Mouse (Mus musculus) intestine, postnatal 0 days (tissue): ENCODE results near the gene Megf9. TPM values are rescaled to one million over a fixed set of nuclear protein-coding genes. Genes with fewer than 3 reads are reported as not detected.

Experiments
- ATAC-seq: fragments of 200-750 bp; cut with Nextera tagmentation; 2 replicates; pipeline ENCODE4 v1.8.0; 2017; ENCODE audit warnings: mild to moderate bottlenecking, moderate TSS enrichment, moderate library complexity
- H3K27ac ChIP-seq: fragments of 300-500 bp; sonication (generic); 2 replicates; pipeline ENCODE4 v1.5.1; 2014; ENCODE audit warnings: mild to moderate bottlenecking, low read depth, low read length, moderate library complexity
- H3K27me3 ChIP-seq: fragments of 300-500 bp; sonication (generic); replicated peaks from 2 replicates; pipeline ENCODE4 v1.6.1; 2014; ENCODE audit warnings: low read length, mixed read lengths; ENCODE audit not compliant: control insufficient read depth, insufficient read depth
- H3K36me3 ChIP-seq: fragments of 300-500 bp; sonication (generic); 2 replicates; pipeline ENCODE4 v1.6.1; 2014; ENCODE audit warnings: mild to moderate bottlenecking, moderate library complexity; ENCODE audit not compliant: control insufficient read depth, insufficient read depth
- H3K4me1 ChIP-seq: fragments of 300-500 bp; sonication (generic); replicated peaks from 2 replicates; pipeline ENCODE4 v1.6.1; 2014; ENCODE audit warnings: antibody characterized with exemption, low read length, mixed read lengths; ENCODE audit not compliant: control insufficient read depth, insufficient read depth
- H3K4me2 ChIP-seq: fragments of 300-500 bp; sonication (generic); replicated peaks from 2 replicates; pipeline ENCODE4 v1.6.1; 2014; ENCODE audit warnings: low read depth, mild to moderate bottlenecking, moderate library complexity
- H3K4me3 ChIP-seq: fragments of 300-500 bp; sonication (generic); 2 replicates; pipeline ENCODE4 v1.5.1; 2014; ENCODE audit warnings: low read depth, low read length
- H3K9ac ChIP-seq: fragments of 300-500 bp; sonication (generic); 2 replicates; pipeline ENCODE4 v1.6.1; 2014; ENCODE audit warnings: mild to moderate bottlenecking, low read depth, low read length
- H3K9me3 ChIP-seq: fragments of 300-500 bp; sonication (generic); 2 replicates; pipeline ENCODE4 v1.6.1; 2016; ENCODE audit warnings: mixed run types; ENCODE audit not compliant: control insufficient read depth
- CTCF ChIP-seq: sonication (generic); IDR thresholded peaks from 2 replicates; pipeline ENCODE4 v1.5.1; 2016; ENCODE audit warnings: low read depth, mild to moderate bottlenecking, control low read depth, antibody characterized with exemption, moderate library complexity
- WGBS: fragments of 180-500 bp; shearing (Covaris S2); extraction: QIAGEN DNeasy Blood & Tissue Kit; methylation state at CpG from one replicate; pipeline ENCODE4 v1.1.7; 2014; 5-methylcytosine and 5-hydroxymethylcytosine counted together
- polyA plus RNA-seq: library from polyadenylated mRNA; unstranded; fragments of >200 nt; fragmentation: Nextera tagmentation; extraction: Ambion mirVana; gene quantifications from 2 replicates; pipeline ENCODE4 v1.2.1, GENCODE M21; 2015

The Megf9 gene
- polyA plus RNA-seq, 1 experiment from 2014 or later: 3.3 TPM

DNA sequence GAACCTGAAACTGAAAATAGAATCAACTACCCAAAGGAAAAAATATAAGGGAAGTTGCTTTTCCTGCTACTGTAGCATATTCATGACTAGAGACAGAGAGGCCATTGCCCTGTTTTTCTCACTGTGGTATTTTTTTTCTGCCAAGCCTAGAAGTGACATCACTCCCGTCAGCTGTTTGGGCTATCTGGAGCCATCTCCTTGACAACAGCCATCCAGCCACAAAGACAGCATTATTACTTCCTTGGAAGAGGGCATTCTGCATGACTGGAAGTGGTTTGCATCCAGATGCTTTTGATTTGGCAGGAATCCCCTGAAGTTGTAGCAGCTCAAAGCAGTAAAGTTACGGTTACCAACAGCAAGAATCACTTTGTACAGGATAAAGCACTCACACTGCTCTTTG, 122.7 kb downstream of the Megf9 start:
- H3K36me3 ChIP-seq: no peaks in the 10 kb centered on the region
- H3K4me1 ChIP-seq: peaks cover 3% of the 10 kb centered on the region; the same call in 1 of the 2 replicates
- no peaks in the 10 kb centered on the region for H3K27me3 ChIP-seq
- H3K4me2 ChIP-seq: no peak overlapping the region
- TF ChIP-seq CTCF: no peak
- WGBS: 61% methylated on average over 2 of the region's 2 CpGs
- no peaks in the 10 kb centered on the region for H3K9me3 ChIP-seq
- no peak overlapping the region for H3K9ac ChIP-seq
- H3K27ac ChIP-seq: no peak overlapping the region
- no peak for ATAC-seq
- H3K4me3 ChIP-seq: no peak overlapping the region

DNA sequence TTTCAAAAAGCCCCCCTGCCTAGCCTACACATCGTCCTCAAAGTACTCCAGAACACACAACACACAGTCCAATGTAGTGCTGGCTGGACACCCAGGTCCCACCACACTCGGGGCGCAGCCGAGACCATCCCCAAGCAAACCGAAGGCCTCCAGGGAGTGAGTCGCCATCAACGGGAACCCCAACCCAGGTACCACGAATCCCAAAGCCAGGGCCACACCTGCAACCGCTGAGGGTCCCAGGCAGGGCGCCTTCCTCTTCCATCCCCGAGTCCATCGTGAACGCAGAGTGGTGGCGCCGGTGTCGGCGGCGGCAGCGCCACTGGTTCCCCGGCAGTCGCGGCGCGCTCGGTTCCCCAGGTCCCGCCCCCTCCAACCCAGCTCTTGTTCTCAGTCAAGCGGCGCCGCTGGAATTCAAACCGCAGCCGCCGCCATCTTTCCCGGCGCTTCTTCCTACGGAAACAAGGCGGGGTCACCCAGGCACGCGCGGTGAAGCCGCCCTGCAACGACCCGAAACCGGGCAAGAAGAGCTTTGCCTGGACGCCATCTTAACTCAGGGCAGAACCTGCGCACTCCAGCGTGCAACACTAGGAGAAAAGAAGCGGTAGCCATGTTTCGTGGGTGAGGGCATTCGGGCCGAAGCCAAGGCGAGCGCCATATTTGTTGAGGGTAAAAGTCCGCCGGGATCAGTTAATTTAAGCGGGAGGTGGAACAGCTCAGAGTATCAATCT, 124.6 kb downstream of the Megf9 start, which contains the start of gene Cdk5rap2:
Gene Cdk5rap2, minus strand, starts transcription at position 450 of the 728 bp plus-strand sequence.
- H3K9me3 ChIP-seq: no peaks in the 10 kb centered on the region
- ATAC-seq: peak; percentile 100
- peak; percentile 23; the same call in 1 of the 2 replicates for TF ChIP-seq CTCF
- no peaks in the 10 kb centered on the region for H3K27me3 ChIP-seq
- peak within 1 kb of the TSS; percentile 56 for H3K9ac ChIP-seq
- no peak within 1 kb of the TSS for H3K27ac ChIP-seq
- H3K4me3 ChIP-seq: peak within 1 kb of the TSS; percentile 68
- peaks cover 3% of the 10 kb centered on the region; the same call in 1 of the 2 replicates for H3K4me1 ChIP-seq
- no peaks in the 10 kb centered on the region for H3K36me3 ChIP-seq
- WGBS: under 1% methylated on average over 54 of the region's 55 CpGs
- H3K4me2 ChIP-seq: peak within 1 kb of the TSS; percentile 86

DNA sequence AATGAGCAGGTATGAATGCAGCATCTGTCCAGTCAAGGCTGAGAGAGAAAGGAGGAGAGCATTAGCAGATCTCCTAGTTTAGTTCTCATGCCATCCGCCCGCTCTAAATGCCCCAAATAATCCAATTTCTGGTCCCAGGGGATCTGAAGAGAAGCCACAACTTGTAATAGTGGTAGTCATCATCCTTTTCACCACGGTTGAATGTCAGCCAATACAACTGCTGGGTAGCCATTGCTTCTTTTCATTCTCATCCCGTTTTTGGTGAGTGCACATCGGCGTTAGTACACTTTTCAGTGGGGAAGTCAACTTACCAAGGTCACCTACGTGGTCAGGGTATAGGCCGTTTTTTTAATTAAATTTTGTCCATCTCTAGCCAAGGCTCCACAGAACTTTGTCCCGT, 125.3 kb downstream of the Megf9 start:
- no peaks in the 10 kb centered on the region for H3K27me3 ChIP-seq
- peak overlapping the region; percentile 86 for H3K4me2 ChIP-seq
- H3K36me3 ChIP-seq: no peaks in the 10 kb centered on the region
- H3K4me1 ChIP-seq: peaks cover 3% of the 10 kb centered on the region; the same call in 1 of the 2 replicates
- H3K4me3 ChIP-seq: peak overlapping the region; percentile 68
- 20% methylated on average over 9 of the region's 9 CpGs for WGBS
- no peak for ATAC-seq
- no peaks in the 10 kb centered on the region for H3K9me3 ChIP-seq
- no peak overlapping the region for H3K27ac ChIP-seq
- H3K9ac ChIP-seq: 0 out of 2 replicates have a peak overlapping the region, but pooled peaks have one; percentile 56
- no peak for TF ChIP-seq CTCF

DNA sequence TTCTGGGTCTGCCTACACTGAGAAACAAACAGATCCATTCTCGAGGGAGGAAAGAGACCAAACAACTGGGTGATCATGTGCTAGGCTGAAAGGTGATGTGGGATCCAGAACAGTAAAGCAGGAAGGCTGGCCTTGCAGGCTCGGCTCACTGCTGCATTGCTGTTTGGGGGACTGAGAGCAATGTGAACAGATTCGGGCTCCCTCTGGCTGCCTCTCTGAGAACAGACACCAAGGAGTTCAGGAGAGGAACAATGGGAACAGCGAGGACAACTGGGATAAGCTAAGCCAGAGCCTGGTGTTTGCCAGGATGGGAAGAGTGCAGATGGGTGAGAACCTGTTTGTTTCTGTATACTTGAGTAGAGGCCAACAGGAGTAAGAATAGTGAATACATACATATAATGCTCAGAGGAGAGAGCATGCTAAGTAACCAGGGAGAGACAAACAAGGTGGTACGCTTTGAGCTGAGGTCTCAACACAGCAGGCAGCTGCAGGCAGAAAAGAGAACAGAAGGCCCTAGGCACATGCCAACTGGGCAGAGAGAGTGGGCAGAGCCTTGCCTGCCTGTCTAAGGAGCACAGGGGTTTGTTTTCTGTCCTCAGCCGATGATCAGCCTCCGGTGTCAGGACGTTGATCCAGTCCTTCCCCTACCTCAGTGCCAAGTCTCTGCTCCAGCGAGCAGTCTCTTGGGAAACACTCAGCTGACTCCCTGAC, 132.5 kb downstream of the Megf9 start:
- Histone ChIP-seq H3K36me3 (peaks cover 10% of the 10 kb centered on the region), H3K4me1 (no peaks in the 10 kb centered on the region), H3K4me3 (no peak overlapping the region), H3K9ac (no peak overlapping the region), H3K9me3 (no peaks in the 10 kb centered on the region), H3K27ac (no peak overlapping the region), H3K27me3 (no peaks in the 10 kb centered on the region), H3K4me2 (no peak overlapping the region)
- WGBS: 59% methylated on average over 9 of the region's 9 CpGs
- ATAC-seq: no peak
- TF ChIP-seq CTCF: peak; percentile 68

DNA sequence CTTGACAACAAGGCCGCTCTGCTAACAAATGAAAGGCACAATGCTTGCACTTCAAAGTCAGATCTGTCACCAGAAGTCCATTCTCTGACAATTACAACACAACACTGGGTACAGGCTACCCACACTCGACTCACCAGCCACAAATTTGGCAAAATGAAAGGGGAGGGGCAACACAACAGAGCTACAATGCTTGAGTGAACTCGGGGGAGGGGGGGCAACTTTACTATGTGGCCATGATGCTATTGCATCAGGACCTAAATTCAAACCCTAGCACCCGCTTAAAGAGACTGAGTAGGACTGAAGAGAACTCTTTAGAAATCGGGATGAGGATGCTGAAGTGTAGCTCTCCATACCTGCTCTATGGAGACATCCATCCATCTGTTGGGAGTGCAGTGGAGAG, 135.3 kb downstream of the Megf9 start:
- WGBS: 86% methylated on average over 5 of the region's 5 CpGs
- no peak overlapping the region for H3K27ac ChIP-seq
- H3K9me3 ChIP-seq: no peaks in the 10 kb centered on the region
- H3K36me3 ChIP-seq: peaks cover 10% of the 10 kb centered on the region
- TF ChIP-seq CTCF: no peak
- ATAC-seq: no peak
- H3K9ac ChIP-seq: no peak overlapping the region
- H3K27me3 ChIP-seq: no peaks in the 10 kb centered on the region
- H3K4me3 ChIP-seq: no peak overlapping the region
- no peak overlapping the region for H3K4me2 ChIP-seq
- H3K4me1 ChIP-seq: no peaks in the 10 kb centered on the region

DNA sequence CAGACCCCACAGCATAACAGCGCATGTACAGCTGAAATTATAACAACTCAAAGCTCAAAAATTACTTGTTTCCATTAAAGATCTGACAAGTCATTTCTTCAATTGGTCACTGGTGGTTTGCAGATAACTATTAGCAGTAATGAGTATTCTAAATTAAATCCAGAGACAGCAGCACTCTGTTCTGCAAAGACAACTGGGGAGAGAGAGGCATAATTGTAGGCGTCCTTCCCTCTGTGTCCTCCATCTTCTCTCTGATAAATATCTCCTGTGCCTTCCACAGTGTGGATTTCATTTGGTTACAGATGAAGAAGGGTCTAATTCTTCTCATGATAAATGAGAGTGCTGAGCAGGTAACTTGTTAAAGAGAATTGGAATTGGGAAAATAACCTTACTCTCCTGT, 135.7 kb downstream of the Megf9 start:
- Histone ChIP-seq H3K4me1 (no peaks in the 10 kb centered on the region), H3K27me3 (no peaks in the 10 kb centered on the region), H3K36me3 (peaks cover 10% of the 10 kb centered on the region), H3K4me2 (no peak overlapping the region), H3K4me3 (no peak overlapping the region), H3K27ac (no peak overlapping the region), H3K9me3 (no peaks in the 10 kb centered on the region), H3K9ac (no peak overlapping the region)
- WGBS: 92% methylated on average over 2 of the region's 2 CpGs
- TF ChIP-seq CTCF: no peak
- ATAC-seq: no peak
